Mouse (Mus musculus): ENCODE results near the gene Islr2.

GRCm38 (mm10) chr9:58153095-58153494 is 51.0 kb downstream of the Islr2 start:
- TF ChIP-seq CTCF (IDR thresholded peaks at IDR 0.05; ENCODE audit: extremely low read depth, insufficient read depth, low read length) (no peak), POLR2A (IDR thresholded peaks at IDR 0.05; ENCODE audit: extremely low read depth, insufficient read depth, low read length) (no peak)

Measured in cortical plate, adult 2 months (tissue).